Mouse (Mus musculus) megakaryocyte, embryonic 14.5 days (primary cell): ENCODE data around the gene Hist1h2bp.

Source experiments
- FLI1 ChIP-seq: IDR thresholded peaks from 2 replicates; pipeline ENCODE4 v1.6.1; 2012; ENCODE audit warnings: low read length, inconsistent platforms, mixed read lengths
- GATA1 ChIP-seq: IDR thresholded peaks from 3 replicates; pipeline ENCODE4 v1.6.1; 2012; ENCODE audit warnings: mixed read lengths, low read length, inconsistent platforms, borderline replicate concordance

- TF ChIP-seq GATA1 (no peak), FLI1 (no peak)
Measured at GRCm38 (mm10) chr13:21755707-21756106, 31.6 kb upstream of the Hist1h2bp start.
